Mouse (Mus musculus): Measurements from ENCODE around the gene Pde3a.

- no peak for TF ChIP-seq CTCF (IDR thresholded peaks at IDR 0.05; ENCODE audit: low read depth)
- TF ChIP-seq EP300 (optimal IDR thresholded peaks at IDR 0.05) = no peak
Observed at GRCm38 (mm10) chr6:141495634-141496418, 246.8 kb downstream of the Pde3a start.

Data from stomach, postnatal 0 days (tissue).